Mouse (Mus musculus) heart, adult 2 months (tissue): ENCODE results near the gene Hspb8.

Experiments used
- CTCF ChIP-seq: fragments of 200-600 bp; IDR thresholded peaks from 2 replicates; pipeline ENCODE4 v1.8.1; 2022; ENCODE audit warnings: antibody characterized with exemption, mild to moderate bottlenecking, moderate library complexity
- EP300 ChIP-seq: fragments of 200-500 bp; IDR thresholded peaks from 2 replicates; pipeline ENCODE4 v1.6.1; 2011; ENCODE audit warnings: low read depth, low read length, control low read depth; ENCODE audit not compliant: insufficient read depth
- POLR2A ChIP-seq: fragments of 200-500 bp; IDR thresholded peaks from 2 replicates; pipeline ENCODE4 v1.6.1; 2011; ENCODE audit warnings: mild to moderate bottlenecking, low read depth, low read length, control low read depth; ENCODE audit not compliant: insufficient read depth

DNA sequence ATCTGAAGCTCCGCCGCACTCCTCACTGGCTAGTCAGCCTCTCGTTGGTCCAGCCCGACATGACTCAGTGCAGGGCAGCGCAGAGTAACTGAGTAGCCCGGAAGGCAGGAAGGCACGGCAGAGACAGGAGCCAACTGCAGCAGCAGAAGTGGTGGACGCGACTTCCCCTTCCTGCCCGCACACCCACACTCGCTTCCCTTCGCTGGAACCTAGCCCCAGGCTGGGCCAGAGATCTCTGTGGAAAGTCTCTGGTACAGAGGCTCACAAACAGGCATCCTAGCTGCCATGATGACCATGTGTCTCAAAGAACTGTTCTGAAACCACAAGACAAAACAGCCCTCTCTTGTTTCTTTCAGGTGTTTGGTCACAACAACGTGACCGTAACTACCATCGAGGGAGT is 41.4 kb downstream of the Hspb8 start:
- no peak for TF ChIP-seq CTCF
- TF ChIP-seq POLR2A, result no peak
- no peak for TF ChIP-seq EP300
